Mouse (Mus musculus): Measurements from ENCODE around the gene Iqcj.

DNA sequence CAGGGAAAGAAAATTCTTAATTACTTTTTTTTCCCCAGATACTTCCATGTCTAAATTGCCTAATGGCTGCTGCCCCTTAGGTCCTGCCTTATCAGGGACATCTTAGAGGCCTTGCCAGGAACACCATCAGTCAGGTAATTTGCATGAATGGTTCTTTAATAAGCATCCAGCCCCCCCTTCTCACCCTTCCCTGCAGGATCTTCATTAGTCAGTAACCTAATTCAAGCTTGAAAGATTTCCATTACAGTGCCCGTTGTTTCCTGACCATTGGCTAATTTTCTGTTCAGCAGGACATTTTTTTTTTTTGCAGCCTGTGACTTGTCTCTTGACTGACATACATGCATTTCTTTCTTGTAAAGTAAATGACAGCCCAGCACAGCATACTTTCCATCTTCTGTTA, 123.8 kb downstream of the Iqcj start:
- TF ChIP-seq CTCF (IDR thresholded peaks at IDR 0.05; ENCODE audit: extremely low read depth, insufficient read length, insufficient replicate concordance, low read depth, low read length) = no peak
- TF ChIP-seq POLR2A (IDR thresholded peaks at IDR 0.05; ENCODE audit: low read depth, low read length) = no peak
